Mouse (Mus musculus): ENCODE data around the gene Syde2. TPM values are rescaled to one million over a fixed set of nuclear protein-coding genes. Genes with fewer than 3 reads are reported as not detected.

The Syde2 gene
- total RNA-seq, 2 experiments from 2014 or later: 4.4 to 5.1 TPM

- no peak for DNase-seq (ENCODE audit: low spot score in 2 of 2)
Measured at GRCm38 (mm10) chr3:146051277-146052007, 63.8 kb downstream of the Syde2 start.

DNA sequence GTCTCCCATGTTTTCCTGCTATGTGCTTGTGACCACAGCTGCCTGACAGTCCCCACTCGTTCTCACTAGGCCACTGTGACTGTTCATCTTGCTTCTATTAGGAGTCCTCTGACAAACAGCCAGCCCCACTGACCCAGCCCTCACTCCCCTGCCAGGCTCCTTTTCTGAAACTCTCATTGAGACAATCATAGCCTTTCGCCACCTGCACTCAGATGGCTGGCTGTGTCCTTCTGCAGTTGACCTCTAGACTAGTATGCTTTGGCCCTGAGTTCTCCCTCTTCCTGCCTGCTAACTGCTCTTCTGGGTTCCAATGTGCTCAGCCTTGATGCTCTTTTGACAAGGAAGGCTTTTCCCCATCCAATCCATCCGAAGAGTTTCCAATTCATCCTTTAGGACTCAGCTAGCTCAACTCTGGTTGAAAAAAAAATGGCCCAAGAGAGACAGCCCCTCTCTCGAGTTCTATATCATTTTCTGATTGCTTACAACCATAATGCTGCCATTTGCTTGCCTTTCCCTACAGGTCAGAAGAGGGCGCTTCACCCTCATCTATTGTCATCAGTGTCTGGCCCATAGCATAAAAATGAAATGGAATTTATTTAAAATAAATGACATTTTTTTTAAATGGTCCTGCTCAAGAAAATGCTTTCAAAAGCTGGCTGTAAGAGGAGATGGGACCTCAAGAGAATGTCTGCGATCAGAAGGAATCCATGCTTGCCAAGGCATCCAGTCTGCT lies 65.6 kb downstream of the Syde2 start:
- no peak for DNase-seq (ENCODE audit: low spot score in 2 of 2)

DNA sequence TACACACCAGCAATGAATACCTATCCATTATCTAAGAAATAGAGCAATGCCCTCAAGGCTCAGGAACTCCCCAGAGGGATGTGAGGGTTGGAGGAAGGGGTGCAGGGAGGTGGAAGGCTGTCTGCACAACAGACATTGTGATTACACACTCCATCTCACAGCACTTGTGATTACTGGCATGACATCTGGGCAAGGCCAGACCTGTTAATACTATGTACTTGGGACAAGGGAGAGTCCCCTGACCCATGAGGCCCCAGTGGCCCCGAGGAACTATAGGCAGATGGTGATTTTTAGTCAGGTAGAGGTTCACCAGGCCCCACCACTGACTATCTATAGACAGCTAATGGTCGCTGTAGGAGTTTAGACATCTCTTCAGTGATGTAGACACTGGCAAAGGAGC lies 66.2 kb downstream of the Syde2 start:
- no peak for DNase-seq (ENCODE audit: low spot score in 2 of 2)

DNA sequence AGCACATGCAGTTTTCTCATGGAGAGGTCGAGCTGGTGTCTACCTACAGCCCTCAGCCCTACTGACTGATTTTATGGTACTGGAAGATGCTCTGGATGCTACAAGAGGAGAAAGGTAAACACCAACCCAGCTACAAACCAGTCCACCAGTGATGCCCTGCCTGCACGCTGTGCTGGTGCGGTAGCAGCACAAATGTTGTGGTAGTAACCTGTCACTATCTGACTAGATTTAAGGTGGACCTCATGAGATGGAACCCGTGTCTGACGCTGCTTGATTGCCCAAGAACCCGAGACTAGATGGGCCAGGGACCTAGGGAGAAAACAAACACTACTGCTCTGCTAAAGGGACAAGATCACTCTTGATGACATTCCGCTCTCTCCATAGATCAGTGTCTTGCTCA lies 69.5 kb downstream of the Syde2 start:
- no peak for DNase-seq (ENCODE audit: low spot score in 2 of 2)

DNA sequence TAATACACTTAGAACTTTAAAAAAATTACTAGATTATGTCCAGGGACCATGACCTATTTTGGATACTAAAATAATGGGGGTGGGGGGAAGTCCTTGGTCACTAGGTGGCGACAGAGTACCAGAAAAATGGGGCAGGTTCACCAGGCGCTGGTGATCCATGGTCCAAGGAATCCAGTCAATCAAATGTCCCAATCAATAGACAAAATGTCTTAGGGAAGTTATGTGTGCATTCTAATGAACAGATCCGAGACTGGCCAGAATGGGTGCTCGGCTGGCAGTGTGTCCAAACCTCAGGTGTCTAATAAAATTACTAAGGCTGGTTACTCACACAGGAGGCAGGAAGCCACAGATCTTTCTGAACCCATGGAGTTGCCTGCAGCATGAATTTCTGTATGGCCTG lies 70.6 kb downstream of the Syde2 start:
- peak; percentile 45 to 52 for DNase-seq (ENCODE audit: low spot score in 2 of 2)

DNA sequence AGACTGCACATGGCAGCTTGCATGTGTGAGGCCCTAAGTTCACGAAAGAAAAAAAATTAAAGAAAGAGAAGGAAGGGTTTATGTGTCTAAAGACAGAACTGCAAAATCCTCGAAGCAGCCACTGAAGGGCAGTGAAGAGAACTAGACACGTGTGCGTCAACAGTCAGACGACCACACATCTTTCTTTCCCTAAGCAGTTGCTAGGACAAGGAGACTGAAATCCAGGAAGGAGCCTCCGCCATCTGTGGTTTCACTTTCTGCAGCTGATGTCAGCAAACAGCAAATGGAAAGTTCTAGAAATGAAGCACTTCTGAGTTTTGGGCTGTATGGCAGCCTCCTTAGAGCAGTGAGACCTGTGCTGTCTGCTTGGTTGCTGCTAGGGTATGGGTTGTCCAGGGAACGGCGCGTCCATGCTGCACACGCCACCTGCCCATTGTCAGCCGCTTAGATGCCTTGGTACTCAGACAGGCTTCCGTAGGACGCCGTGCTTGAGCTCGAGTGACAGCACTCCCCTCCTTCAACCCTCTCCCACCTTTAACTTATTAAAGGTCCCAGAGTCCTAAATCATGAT lies 71.8 kb downstream of the Syde2 start:
- no peak for DNase-seq (ENCODE audit: low spot score in 2 of 2)

DNA sequence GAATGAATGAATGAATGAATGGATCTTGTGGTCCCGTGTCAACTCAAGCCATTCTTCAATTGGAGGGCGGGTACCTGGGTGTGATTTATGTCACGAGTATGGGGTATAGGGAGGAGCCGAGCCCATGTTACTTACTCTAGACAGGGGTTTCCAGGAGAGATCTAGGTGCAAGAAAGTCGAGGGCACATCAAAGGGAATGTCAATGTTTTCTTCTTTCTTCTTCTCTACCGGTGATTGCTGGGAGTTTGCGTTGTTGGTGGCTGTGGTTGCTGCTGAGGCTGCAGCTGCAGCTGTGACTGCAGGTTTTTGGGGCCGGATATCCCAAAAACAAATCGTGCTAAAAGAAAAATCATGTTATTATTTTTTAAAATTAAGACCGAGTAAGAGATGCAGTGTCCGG lies 75.5 kb downstream of the Syde2 start:
- peak in 1 of 2 experiments; percentile 0 for DNase-seq (ENCODE audit: low spot score in 2 of 2)

DNA sequence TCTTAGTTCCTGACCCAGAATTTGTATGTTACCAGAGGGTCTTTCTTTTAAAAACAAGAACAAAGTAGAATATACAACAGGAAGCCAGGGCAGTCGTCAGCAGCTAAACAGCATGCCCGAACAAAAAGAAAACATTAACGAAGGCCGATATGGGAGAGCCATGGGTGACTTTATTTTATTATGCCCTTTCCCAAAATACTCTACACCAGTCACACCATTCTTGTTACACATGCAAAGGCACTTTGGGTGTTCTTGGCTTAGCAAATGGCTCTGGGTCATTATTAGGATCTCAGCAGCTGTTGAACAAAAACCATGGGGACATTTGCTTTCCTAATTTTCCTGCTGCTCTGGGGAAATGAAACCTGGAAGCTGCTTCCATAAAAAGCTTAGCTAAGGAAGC lies 81.6 kb downstream of the Syde2 start:
- no peak for DNase-seq (ENCODE audit: low spot score in 2 of 2)

Other genes starting within 250 kb of the Syde2 start
- 1 to 10 TPM; 2.4 to 3.5 TPM for gene Ddah1, start 229.2 kb upstream of the Syde2 start, total RNA-seq (2021)
- 10 to 100 TPM; 22.3 to 24.9 TPM for gene Bcl10, start 65.1 kb upstream of the Syde2 start, total RNA-seq (2021)
- gene 2410004B18Rik, start 49.9 kb upstream of the Syde2 start, total RNA-seq (2021): 10 to 100 TPM; 21.2 to 23.1 TPM
- gene Wdr63, start 120.3 kb downstream of the Syde2 start, total RNA-seq (2021): not detected
- not detected for gene Mcoln3, start 129.6 kb downstream of the Syde2 start, total RNA-seq (2021)
- gene Mcoln2, start 162.0 kb downstream of the Syde2 start, total RNA-seq (2021): under 1 TPM in 1 of 2 experiments, not detected in 1; 0.35 TPM
- gene Lpar3, start 233.1 kb downstream of the Syde2 start, total RNA-seq (2021): not detected